Mouse (Mus musculus) CD4-positive, CD25-positive, alpha-beta regulatory T cell, adult 4 months (primary cell): ENCODE results near the gene Cln3. TPM values are rescaled to one million over a fixed set of nuclear protein-coding genes. Genes with fewer than 3 reads are reported as not detected.

Experiments used
- ATAC-seq: one replicate; pipeline ENCODE4 v1.8.0; 2017
- polyA plus RNA-seq, 2 experiments: library from polyadenylated mRNA; unstranded; fragments of 100-300 nt; shearing (Covaris generic); gene quantifications; one replicate each; pipeline ENCODE4 v1.2.1; 2017

The Cln3 gene
- 100 to 1,000 TPM in 1 of 2 experiments, 10 to 100 TPM in 1; 79.9 to 150 TPM for polyA plus RNA-seq

DNA sequence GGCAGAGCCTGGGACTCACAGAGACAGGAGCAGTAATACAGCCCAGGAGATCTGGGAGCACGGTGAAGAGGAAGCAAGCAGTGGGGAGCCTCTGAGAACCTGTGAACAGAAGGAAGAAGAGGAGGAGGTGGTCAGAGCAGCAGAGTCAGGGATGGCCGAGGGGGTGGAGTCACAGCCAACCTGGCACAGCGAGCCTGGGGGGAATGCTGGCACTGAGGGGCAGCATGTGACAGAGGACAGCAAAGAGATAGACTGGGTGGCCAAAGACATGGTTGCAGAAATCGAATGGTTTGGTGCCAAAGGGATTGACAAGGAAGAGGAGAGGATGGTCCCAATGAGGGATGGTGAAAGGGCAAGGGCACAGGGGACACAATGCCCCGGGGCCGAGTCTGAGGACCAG lies at the start of gene Cln3:
TSS of gene Cln3 (minus strand) at position 101 of the 400 bp plus-strand sequence.
- ATAC-seq: no peak

DNA sequence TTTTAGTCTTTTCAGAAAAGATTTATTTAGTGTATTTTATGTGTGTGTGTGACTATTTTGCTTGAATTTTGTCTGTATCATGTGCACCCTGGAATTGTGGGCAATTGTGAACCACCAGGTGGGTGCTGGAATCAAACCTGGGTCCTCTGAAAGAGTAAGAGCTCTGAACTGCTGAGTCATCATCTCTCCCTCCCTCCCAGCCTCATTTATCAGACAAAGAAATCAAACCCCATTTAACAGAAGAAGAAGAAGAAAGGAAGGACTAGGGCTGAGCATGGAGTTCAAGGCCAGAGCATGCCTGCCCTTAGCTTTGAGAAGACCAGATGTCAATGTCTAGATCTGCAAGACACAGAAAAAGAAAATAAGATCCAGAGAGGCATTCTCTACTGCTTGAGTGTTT lies 49.8 kb upstream of the Cln3 start:
- ATAC-seq: no peak

DNA sequence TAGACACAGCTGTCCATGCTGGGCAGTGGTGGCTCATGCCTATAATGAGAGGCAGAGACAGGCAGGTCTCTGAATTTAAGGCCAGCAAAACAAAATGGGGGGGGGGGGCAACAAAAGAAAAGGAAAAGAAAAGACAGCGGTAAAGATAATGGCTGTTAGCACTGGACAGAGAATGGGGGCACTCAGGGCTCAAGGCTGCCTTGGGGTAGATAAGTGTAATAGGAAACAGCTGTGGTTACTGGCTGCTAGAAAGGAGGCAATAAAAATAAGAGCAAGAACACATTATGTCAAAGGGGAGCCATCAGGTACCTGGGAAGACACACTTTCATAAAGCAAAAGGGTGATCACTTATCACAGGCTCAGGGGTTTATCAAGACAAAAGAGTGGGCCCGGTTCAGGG lies 46.9 kb upstream of the Cln3 start:
- no peak for ATAC-seq

DNA sequence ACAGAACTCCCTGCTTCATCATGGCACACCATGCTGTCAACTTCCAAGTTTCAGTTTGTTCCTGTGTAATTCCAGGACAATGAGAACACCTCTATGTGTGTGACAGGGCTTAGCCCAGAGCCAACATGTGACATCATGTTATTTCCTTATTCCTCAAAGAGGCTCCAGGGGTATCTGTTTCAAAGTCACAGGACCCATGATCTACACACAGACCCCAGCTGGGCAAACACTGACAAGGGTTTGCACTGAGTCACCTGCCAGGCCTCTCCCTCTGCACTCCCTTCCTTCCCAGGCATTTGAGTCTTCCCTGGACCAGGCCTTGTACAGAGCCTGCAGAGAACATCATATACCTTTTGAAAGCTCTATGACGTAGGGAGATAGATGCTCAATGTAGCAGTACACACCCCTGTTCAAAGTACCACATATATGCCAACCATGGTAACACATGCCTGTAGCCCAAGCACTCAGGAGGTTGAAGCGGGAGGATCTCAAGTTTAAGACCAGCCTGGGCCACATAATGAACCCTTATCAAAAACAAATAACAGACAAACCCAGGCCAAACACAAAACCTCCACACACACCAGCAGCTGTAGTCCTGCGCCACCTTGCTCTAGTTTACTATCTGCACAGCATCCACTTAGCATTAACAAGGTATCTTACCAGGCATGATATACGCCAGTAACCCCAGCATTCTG lies 45.4 kb upstream of the Cln3 start, which contains the start of gene Nupr1:
TSS of gene Nupr1 (minus strand) at position 38 of the 695 bp plus-strand sequence.
- ATAC-seq: no peak

DNA sequence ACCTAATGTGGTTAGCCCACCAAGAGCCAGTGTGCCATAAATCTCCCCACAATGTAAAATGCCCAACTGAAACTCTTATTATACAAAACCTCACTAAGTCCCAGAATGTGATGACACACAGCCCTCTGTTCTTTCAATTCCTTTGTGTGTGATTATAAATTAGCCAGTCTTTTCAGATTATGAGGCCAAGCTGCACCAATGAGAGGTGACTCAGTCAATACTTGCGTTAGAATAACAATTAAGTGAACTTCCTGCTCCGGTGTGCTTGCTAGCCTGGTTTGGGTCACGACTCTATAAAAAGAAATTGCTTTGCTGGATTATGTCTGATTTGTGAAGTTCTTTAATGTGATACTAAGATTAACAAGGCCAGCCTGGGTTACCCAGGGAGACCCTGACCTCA lies 44.3 kb upstream of the Cln3 start:
- no peak for ATAC-seq

DNA sequence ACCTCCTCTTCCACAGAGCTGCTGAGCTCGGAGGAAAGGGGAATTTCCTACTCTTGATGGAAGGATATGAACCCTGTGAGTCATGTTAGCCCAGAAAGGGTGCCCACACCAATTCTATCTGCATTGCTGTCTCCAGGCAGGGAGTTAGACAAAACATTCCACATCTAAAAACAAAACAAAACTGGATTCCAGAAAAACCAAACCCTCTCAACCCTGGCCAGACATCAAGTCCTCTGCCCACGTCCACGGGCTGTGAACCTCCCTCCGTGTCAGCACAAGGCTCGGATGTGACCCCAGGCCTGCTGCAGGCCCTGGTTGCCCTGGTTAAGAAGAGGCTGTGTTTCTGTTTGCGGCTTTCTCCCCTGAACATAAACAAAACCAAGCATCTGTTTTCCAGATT lies 42.5 kb upstream of the Cln3 start:
- no peak for ATAC-seq

DNA sequence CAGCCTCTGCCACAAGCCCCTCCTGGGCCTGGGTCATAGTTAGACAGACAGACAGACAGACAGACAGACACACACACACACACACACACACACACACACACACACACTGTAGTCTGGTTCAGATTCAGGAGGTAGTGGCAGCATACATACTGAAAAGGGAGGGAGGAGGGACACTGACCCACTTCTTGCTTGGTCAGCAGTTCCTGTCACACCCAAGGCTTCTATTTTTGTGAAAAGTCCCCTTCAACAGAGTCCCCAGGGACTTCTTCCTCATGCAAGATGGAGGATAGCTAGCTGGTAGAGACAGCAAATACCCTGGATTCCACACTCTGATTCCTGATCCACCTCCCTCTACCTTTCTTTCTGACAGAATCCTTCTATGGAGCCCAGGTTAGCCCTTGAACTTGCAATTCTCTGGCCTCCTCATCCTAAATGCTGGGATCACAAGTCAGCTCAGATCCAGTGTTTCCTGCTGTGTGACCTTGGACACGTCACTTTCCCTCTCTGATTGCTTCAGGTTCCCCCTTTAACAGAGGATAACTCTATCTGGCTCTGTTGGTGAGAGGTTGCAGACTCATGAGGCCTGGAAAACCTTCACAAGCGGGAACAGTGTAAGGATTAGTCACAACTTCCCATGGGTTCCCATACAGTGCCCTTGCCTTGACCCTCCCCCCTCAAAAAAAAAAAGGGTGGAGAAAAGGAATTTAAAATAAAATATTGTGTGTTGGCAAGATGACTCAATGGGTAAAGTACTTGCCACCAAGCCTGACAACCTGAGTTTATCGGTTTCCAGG lies 40.4 kb upstream of the Cln3 start:
- ATAC-seq: no peak

DNA sequence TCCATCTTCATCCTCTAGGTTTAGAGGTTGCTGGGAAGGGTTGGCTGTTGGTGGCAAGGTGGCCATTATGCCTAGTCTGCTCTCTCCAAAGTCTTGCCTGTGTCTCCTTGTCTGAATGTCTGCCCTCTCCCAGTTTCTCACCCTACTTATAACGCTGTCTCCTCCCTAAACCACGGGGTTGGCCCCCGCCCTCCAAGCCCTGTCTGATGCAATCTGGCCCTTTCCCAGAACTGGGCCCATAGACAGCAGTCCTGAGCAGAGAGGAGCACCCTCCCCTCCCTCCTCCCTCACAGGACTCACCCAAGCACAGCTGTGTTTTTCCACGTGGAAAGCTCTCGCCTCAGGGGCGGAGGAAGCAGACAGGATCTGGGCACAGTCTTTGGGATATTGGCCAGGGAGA lies 39.8 kb upstream of the Cln3 start:
- no peak for ATAC-seq

DNA sequence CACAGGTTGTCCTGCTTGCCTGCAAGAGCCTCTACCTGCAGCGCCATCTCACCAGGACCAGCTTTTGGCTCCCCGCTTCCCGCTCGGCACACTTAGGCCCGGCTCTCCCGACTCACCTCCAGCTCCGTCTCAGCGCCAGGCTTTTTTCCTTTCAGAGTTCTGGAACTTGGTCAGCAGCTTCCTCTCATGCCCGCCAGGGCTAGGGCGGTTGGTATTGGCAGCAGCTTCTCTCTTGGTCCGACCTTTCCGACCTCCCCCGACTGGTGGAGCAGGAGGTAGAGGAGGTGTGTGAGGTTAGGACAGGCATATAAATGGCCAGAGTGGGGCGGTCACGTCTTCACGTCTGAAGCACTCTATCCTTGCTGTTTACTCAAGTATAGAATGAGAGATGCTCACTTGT lies 39.2 kb upstream of the Cln3 start:
- no peak for ATAC-seq

DNA sequence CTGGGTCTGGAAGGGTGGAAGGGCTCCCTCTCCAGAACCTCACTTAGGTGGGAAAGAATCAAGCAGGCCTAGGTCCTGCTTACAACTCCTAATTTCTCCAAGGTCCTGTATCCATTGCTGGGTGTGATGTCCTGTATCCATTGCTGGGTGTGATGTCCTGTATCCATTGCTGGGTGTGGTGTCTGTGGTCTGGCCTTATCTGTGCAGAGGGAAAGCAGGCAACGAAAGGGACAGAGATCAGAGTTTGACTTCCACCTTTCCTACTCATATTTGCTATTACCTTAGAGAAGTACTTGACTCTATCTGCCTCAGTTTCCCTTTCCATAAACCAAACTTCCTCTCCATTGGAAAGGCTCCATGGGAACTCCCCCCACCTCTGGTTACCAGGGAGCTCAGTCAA lies 37.8 kb upstream of the Cln3 start:
- no peak for ATAC-seq

DNA sequence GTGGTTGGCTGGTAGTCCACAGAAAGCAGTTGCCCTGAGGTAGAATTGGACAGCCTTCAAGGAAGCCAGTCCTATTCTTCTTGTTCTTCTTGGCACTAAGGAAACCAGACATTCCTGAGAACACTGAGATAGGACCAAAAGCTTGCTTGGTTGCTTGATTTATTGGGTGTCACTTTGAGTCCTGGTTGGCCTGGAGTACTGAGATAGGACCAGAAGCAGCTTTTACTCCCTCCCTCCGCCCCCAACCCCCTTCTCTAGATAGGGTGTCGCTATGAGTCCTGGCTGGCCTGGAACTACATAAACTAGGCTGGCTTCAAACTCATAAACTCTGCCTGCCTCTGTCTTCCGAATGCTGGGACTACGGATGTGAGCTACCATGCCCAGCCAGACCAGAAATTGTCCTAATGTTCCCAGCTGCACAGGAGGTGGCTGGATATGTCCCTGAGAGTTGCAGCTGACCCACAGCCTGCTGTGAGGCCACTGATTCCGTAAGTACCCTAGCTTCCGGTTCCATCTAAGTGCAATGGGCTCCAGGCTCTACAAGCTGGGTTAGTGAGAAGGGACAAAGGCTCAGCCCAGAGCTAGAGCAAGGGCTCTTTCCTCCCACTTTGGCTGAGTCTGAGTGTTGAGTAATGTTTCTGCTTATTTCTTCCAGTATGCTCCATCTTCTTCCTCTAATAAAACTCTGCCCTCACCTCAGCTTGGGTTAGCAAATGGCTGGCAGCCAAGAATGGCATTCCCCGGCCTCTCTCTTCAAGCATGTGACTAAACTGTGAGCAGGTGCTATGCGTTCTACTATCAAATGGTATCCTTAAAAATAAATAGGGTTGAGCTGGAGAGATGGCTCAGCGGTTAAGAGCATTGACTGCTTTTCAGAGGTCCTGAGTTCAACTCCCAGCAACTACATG lies 36.1 kb upstream of the Cln3 start:
- ATAC-seq: no peak

DNA sequence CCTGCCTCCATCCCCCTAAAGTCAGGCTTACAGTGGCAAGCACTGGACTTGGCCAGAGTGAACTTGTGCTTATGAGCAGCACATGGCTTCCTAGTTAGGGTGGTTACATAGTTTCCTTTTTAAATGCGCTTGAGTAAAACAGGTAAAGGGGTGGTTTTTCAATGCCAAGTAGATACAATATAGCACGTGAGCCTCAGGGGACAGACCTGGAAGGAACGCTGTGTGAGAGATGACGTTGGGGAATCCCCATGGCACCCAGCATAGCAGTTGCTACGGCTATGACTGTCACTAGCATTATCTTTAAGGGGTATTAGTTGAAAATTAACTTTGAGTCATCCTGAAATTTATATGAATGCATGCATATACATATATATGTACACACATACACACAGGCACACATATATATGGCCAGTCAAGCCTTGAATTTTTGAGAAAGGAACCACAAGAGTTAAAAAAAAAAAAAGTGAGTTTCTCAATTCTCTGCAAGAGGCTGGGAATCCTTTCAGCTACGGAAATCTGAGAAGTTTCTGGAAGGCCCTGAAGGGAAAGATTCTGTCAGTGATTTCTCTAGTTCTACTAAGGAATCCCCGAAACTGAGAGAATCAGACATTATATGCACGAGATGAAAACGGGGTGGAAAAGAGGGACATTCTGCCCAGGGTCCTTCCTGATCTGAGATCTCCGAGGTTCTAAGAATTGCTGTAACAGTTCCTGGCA lies 34.1 kb upstream of the Cln3 start:
- peak; percentile 100 for ATAC-seq

DNA sequence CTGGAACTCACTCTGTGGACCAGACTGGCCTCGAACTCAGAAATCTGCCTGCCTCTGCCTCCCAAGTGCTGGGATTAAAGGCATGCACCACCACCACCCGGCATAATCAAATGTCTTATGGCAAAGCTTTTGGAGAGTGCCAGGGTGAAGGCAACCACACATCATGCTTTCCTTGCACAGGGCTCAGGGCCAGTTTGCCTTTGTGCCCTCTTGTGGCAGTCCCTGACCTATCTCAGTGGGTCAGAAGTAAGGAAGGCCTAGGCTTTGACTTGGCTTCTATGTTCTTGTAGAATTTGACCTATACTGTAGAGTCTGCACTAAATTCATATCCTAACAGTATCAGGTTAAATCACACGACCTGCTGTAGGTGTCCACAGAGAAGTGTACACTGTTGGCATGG lies 31.1 kb upstream of the Cln3 start:
- ATAC-seq: no peak

DNA sequence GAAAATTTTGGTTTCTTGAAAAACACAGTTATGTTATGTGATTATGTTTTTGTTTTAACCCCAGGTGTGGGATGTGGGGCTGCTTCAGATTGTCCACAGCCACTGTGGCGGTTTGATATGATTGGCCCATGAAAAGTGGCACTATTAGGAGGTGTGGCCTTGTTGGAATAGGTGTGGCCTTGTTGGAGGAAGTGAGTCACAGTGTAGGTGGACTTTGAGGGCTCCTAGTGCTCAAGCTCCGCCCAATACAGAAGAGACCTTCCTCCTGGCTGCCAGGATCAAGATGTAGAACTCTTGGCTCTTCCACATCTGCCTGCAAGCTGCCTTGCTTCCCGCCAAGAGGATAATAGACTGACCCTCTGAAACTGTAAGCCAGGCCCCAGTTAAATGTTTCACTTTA lies 27.1 kb upstream of the Cln3 start:
- no peak for ATAC-seq

DNA sequence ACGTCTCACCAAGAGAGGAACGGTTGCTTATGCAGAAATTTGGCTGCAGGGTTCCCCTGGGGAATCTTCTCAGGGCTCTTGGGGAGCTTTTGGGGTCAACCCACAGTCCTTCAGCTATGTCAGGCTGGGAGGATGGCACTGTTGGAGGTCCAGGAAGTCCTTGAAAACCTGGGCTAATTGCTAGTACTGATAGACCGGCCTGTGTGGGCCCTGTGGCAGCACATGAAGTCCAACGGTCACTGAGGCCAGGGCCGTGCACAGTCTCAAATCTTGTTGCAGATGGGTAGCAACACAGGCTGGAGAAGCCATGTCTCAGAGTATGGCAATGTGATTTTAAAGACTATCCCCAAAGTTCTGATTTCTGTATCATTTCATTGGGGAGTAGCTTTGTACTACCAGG lies 22.2 kb upstream of the Cln3 start:
- ATAC-seq: no peak

DNA sequence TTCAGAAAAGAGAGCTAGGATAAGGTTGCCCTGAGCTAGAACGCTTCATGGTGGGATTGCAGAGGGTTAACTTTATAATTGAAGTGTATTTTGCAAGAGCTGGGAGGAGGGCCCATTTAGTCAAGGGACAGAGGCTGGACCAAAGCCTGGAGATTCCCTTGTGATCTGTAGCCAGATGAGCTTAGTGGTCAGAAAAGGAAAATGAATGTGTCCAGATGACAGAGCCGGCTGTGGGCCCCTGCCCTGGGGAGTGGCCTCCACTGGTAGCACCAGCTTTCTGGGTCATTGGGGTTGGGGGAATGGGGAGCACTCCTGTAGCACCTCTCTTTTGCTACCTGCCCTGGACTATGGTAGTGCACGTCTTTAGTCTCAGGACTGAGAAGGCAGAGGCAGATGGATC lies 21.4 kb upstream of the Cln3 start:
- no peak for ATAC-seq

DNA sequence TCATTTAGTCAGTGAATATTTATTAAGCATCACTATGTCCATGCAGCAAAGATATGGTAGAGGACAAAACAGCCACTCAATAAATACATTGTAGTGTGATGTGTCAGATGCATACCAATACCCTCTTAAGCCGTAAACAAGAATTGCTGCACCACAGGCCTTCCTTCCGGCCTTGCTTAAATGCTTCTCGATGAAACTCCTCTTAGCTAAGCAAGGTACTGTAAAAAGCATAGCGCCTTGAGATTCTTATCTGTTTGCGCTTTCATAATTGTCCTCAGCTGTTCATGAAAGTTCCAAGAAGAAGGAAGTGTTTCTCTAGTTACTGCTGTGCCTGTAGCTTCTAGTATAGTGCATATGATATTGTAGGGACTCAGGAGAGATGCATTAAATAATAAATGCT lies 21.0 kb upstream of the Cln3 start:
- ATAC-seq: peak; percentile 58

DNA sequence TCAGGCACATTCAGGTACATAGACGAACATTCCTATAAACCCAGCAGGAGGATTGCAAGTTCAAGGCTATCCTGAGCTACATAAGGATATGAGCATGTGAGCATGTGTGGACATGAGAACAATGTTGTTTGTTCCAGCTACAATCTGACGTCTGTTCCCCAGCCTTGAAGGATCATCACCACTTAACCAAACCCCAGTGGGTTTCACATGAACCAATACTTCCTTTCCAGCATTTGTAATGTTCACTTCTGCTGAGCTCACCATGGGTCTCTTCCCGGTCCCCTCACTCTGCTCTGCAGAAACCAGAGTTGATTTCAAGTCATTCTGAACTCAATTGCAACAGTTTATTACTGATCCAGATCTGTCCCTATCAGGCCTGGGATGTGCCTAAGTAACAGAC lies 17.0 kb upstream of the Cln3 start:
- no peak for ATAC-seq

DNA sequence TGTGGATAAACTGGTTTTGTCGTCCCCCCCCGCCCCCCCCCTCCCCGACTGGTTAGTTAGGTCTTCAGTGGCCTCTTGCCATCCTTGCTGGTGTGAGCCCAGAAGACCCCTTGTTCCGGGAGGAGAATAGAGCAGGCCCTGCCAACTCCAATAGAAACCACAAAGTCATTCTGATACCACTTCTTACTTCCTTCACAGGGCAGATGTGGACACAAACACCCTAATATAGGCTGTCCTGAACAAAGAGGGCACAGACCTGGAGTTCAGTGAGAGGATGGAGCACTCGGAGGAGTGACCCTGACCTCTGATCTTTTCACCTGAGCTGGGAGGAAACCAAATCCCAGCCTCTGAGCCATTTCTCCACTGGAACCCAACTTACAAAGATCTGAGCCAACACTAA lies 16.3 kb upstream of the Cln3 start:
- no peak for ATAC-seq

DNA sequence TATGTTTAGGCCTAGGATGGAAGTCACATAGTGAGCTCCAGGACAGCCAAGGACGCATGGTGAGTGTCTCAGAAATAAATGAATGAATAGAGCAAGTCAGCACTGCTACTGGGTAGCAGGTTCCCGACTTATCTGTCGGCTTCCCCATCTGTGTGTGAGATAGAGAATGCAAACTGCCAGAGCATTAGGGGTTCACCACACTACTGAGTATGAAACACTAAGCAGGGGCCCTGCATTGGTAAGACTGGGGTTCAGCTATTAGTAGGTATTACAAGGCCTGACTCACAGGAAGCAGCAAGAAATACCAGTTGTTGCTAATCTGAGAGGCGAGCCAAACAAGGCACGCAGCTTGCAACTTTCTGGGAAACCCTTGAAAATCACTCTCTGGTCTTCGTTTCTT lies 13.3 kb upstream of the Cln3 start:
- ATAC-seq: no peak

DNA sequence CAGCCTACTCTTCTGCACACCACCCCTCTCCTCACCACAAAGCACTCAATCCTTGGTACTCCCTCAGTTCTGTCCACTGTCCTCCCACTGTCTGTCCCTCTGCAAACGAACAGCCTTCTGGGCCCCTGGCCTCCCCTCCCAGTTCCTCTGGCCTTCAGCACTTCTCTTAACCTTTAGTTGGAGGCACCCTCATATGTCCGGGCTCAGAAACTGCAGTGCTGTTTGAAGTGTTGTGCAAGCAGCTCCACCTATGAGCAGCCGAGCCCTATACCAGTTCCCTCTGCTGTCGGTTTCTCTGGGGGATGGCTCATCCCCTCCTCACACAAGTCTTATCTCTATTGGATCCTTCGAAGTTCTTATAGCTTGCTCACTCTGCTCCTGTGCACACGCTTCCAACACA lies 10.8 kb upstream of the Cln3 start:
- no peak for ATAC-seq

DNA sequence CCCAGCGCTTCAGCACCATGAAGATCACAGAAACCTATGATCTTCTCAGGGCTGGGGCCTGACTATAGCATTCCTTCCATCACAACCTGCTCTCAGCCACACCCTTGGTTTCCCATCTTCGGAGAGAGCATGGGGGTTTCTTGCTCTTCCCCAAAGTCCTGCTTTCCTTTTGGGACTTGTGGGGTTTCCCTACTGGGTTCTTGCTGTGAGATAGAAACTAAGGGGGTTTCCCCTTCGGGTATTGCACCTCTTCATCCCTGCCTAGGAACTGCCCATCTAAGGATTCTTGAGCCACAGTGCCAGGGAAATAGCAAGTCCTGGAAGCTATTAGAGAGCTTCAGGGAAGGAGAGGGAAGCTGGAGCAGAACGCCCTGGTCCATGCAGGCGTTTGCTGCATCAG lies 10.3 kb upstream of the Cln3 start:
- no peak for ATAC-seq
